Mouse (Mus musculus) right cerebral cortex, postnatal 36 days (tissue): ENCODE results near the gene Mau2.
"Not testable (repeated sequence)": the region's sequence is repeated elsewhere in the genome, so short reads cannot be mapped to it uniquely, and the experiment has no call there.

ENCODE experiments used
- DNase-seq, 2 experiments: peaks; one replicate each; pipeline ENCODE4 v3.0.0; 2022; ENCODE audit warnings: low spot score in 2 of 2, mixed read lengths in 1 of 2

Gene Mau2

DNA sequence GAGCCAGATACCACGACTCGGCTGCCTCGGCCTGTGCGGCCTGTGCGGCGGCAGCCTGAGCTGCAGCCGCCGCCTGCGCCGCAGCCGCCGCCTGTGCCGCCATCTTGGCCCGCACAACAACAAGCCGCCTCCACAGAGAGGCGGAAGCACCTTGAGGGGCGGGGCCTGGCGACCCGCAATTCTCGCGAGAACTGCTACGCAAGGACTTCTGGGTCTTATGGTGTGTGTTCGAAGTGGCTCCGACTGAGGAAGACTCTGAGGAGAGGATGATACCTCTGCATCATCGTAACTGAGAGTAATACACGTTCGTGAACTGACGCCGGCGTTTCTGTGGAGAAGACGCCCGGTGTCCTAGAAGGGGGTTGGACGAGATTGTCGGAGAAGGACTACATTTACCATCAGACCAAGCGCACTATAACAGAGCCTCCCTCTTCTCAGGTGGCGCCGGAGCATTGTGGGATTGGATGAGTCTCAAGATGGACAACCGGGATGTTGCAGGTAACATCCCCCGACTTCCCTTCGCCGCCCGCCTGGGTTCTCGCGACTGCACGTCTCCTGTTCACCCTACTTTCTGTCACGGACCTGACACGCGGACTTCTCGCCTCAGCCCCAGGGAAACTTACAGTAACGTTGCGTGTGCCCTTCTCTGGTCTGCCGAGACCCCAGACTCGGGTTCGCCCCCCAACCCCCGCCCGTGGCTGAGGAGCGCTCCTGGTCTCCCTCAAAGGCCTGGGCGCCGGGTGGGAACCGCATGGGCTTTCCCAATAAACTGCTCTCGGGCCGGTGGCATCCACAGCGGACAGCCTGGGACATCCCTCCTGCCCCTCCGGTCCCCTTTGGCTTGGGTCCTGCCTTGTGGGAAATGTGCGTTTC lies at the start of gene Mau2, which contains the start of gene Sugp1:
Gene Mau2, minus strand, starts transcription at position 152 of the 873 bp plus-strand sequence.
Gene Sugp1, plus strand, starts transcription at position 231 of the 873 bp plus-strand sequence.
- DNase-seq = peak; percentile 89

DNA sequence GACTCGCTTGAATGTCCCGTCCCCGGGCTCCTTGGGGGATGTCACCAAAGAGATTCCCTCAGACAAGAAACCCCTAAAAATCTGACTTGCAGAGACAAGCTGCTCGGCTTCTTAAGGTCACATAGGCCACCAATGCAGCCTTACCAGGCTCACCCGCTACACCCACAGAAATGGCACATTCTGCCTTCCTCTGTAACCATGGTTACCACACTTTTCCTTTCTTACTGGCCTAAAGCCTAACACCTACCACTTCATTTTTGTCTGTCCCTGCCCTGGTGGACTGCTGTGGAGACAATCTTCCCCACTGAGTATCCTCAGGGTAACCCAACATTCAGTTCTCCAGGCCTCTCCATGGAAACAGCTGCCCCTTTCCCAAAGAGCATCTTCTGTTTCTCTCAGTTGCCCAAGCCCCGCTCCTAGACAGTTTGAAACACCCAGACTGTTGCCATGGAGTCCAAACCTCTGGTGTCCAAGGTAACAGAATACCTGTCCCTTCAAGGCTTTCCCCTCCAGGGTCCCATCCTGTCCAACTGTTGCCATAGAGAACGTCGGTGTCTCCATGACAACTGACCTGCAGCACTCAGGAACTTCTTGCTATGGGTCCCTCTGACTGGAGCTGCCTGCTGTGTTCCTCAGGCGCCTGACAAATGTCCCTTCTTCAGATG lies 46.9 kb upstream of the Mau2 start:
- DNase-seq = no peak

DNA sequence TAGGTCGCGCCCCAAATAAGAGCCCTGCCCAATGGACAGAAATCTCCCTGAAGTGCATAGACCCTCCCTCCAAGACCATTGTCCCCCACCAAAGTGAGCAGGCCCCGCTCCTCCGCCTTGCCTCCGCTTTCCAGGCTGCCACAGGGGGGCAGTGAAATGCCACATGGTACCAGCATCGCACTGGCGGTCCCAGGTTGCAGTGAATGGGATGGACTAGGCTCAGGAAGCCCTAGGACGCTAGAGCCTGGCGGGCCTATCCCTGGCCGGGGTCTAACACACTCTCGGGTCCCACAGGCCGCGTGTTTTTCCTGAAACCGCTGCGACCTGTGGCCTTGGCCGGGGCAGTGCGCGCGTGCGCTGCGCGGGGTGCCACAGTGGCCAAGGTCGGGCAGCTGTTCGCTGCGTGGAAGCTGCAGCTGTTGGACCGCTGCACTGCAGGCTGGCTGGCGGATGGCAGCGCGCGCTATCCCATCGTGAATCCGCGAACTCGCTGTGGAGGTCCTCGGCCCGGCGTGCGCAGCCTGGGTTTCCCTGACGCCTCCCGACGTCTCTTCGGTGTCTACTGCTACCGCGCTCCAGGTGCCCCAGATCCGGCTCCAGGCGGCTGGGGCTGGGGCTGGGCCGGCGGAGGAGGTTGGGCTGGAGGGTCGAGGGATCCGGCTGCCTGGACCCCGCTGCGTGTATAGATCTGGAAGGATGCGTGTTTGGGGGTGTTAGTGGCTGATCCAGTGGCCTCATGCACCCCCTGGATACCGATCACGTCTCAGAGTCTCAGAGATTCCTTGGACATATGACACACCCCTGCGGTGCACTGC lies 45.5 kb upstream of the Mau2 start:
- DNase-seq = peak in 1 of 2 experiments; percentile 58

DNA sequence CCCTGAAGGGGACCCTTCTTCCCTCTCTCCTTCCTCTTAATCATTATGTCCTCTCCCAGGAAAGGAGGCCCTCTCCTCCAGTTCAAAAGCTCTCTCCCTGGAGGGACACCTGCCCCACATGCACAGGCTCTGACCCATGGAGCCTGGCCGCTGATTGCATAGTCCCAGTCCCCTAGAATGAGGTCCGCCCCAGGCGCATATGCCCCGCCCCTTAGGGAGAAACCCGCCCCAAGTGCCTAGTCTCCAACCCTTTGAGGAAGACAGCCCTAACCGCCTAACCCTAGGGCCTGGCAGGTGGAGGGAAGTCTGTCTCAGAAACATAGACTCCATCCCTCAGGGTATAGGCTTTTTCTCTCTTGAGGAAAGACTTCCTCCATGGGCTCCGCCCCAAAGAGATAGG lies 44.7 kb upstream of the Mau2 start:
- no peak for DNase-seq

DNA sequence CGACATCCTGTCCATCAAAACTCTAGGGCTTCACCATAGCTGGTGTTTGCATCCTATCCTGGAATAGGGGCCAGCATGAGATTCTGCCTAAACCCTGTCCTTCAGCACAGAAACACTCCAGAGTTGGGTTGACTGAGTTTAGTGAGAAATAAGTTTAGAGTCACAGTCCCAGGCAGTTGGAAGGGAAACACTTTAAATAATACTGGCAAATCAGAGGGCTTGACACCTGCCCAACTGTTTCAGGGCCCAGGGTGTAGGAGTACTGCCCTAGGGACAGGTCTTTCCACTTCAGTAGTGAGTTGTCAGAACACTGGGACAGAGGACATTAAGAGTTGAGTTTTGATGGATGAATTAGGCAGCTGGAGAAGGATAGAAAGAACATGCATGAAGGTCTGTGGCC lies 43.6 kb upstream of the Mau2 start:
- no peak for DNase-seq

DNA sequence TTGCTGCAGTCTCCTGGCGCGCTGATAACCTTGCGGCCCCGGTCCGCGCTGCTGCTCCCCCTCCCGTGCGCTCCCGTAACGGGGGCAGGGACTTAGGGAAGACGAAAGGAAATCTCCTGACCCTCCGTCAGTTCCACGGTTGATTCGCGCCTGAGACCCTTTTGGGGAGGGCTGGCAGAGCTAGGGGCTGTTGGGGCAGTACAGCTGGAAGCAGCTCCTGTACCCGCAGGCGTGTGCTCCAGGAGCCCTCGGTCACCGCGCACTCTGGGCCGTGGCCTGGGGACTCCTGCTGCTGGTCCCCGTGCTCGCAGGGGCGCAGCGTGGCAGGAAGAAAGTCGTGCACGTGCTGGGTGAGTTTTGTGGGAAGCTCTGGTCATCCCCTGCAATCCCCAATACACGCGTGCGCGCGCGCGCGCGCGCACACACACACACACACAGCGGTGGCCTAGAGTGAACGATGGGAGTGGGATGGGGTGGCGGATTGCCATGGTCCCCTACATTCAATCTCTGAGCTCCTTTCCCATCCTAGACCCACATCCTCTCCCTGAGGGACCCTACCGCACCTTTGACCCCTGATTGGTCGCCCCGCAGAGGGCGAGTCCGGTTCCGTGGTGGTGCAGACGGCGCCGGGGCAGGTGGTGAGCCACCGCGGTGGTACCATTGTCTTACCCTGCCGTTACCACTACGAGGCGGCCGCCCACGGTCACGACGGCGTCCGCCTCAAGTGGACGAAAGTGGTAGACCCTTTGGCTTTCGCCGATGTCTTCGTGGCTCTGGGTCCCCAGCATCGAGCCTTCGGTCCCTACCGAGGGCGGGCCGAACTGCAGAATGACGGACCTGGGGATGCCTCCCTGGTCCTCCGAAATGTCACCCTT lies 41.9 kb upstream of the Mau2 start:
- DNase-seq = no peak

DNA sequence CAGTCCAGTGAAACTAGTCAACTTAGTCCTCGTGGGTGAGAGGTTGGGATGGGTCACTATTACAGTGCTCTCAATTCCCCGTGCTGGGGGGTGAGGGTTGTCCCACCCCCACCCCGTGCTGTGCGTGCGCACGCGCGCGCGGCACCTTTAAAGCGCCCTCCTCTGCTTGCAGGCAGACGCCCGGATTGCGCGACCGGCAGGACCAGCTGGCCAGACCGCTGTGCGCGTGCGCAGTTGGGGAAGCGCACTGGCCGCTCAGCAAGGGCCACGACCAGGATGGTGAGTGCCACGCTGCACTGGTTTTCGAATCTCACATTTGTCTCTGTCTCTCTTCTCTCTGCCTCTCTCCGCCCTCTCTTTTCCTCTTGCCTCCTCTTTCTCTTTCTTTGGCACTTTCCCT lies 40.8 kb upstream of the Mau2 start, which contains the start of gene Hapln4:
Gene Hapln4, plus strand, starts transcription at position 173 of the 400 bp plus-strand sequence.
- peak in 1 of 2 experiments; percentile 56 for DNase-seq

DNA sequence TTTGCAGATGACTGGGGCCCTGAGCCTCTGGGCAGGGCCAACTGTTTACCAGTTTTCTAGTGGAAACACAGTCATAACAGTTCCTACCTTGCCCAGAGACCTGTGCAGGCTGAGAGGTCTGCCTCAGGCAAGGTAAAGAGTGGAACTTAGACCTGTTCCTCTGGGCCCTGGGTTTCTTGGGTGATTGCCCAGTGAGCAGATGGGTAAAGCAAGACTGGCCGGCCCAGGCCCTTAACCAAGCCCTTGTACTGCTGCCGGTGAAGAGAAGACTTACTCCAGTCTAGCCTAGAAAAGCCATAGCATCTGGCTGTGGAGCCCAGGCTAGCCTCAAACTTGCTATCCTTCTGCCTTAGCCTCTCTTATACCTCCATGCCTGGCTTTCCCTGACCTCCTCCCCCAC lies 39.4 kb upstream of the Mau2 start:
- no peak for DNase-seq

DNA sequence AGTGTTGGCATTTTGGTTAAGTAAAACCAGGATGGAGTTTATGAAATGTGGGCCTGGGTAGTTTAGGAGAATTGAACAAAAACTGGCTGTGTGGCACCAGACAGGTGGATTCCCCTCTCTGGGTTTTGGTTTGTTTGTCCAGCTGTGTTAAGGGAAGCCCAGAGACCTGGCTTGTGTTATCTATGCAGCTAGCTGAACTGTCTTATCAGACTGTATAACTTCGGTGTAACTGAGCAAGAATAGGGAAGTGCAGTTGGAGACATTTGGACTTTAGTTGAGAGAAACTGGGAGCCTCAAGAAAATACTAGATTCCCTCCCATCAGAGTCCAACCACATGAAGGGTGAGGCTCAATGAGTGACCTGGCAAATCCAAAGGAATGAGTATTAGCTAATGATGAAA lies 31.1 kb upstream of the Mau2 start:
- DNase-seq = no peak

DNA sequence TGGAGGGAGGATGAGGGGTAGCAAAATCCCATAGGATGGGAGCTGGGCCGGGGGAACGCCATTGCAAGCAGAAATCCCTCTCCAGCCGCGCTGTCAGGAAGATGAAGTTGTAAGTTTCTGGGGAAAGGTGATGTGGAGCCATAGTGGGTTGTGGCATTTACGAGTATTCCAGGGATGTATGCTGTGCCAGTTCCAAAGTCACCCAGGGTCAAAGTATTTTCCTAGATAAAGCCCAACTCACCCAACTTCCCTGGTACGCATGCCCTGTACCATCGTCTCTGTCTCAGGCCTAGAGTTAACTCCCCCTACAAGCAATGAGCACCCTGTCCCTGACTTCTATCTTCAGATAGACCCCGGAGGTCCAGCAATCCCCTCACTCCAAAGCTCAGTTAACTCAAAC lies 30.6 kb upstream of the Mau2 start:
- DNase-seq = no peak

DNA sequence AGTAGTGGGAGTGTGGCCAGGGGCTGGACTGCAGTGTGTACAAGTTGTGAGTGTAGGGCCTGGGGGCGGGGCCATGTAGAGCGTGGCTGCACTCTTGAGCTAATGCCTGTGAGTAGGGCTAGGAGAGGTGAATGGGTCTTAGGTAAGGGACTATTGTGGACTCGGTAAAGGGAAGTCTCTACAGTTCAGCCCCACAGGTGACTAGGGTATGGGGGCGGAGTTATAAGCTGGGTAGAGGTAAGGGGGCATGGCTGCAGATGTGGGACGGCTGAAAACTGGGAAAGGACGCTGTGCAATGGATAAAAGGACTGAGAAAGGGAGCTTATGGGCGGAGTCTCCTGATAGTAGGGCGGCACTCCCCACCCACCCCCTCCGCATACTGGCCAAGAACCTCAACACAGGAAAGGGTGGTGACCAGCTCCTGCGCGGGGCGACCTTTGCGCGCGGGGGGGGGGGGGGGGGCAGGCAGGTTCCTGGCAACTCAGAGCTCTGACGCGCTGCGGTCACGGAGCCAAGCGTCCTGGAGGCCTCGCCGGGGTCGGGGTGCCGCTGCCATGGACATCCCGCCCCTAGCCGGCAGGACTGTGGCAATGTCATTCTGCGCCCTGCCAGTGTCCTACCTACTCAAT lies 30.0 kb upstream of the Mau2 start, which contains the start of gene Tm6sf2:
Gene Tm6sf2, plus strand, starts transcription at position 484 of the 629 bp plus-strand sequence.
- no peak for DNase-seq

DNA sequence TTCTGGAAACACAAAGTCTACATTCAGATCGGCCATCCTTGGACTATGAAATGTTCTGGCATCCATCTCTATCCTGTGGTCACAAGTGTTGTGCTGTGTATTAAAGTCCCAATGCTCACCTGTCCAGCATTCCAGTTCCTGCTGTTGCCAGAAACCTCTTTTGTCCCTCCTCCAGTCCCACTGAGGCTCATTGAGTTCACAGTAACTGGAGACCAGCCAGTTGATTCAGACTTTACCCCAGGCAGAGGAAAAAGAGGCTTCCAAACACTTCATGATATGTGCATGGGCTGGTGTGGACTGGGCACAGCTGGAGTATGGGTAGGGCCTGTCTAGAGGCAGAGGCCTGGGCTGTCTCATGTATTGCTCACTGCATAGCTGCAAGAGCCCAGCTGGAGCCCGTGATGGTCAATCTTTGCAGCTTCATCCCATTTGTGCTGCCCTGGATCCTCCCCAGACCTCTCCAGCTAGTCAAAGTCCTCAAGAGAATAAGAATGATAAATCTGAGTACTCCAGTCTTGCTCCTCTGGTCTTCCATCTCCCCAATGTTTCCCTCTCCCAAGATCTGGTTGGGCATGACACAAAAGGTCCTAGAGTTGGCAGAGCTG lies 29.4 kb upstream of the Mau2 start:
- no peak for DNase-seq

DNA sequence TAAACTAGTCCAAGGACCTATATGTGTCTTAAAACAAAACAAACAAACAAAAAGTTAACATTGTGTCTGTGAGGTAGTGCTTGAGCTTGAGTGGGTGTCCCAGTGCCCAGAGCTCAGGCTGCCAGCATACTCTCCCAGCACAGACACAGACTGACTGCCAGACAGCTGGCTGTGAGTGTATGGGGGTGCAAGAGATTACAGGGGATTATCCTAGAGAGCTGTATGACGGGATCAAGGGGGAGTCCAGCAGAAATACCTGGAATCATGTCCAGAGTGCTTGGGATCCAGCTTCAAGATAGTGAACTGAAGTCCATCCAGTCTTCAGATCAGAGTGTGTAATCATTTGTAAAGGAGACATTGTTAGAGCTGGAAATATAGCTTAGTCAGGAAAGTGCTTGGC lies 15.2 kb upstream of the Mau2 start:
- DNase-seq = no peak

DNA sequence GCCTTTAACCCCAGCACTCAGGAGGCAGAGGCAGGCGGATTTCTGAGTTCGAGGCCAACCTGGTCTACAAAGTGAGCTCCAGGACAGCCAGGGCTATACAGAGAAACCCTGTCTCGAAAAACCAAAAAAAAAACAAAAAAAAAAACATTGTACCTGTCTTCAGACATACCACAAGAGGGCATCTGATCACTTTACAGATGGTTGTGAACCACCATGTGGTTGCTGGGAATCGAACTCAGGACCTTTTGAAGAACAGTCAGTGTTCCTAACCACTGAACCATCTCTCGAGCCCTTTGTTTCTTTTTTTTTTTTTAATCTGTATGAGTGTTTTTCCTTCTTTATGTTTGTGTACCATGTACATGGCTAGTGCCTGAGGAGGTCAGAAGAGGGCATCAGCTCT lies 7.9 kb upstream of the Mau2 start:
- not testable (repeated sequence) for DNase-seq

DNA sequence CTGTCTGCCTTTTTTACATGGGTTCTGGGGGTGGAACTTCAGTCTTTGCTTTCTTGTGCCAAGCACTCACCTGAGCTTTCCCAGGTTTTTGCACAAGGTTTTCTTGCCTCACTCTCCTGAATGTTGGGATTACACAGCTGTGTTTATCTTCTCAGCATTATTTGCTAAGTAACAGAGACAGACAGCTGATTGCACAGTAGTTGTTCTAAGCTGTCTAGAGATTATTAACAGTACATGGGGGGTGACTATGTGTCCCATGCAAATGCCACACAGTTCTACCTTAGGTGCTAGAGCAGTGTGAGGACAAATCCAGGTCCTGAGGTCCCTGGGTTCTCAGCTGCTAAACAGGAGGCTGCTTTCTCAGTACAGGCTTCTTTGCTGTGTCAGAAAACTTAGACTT lies 7.1 kb upstream of the Mau2 start:
- DNase-seq = no peak

DNA sequence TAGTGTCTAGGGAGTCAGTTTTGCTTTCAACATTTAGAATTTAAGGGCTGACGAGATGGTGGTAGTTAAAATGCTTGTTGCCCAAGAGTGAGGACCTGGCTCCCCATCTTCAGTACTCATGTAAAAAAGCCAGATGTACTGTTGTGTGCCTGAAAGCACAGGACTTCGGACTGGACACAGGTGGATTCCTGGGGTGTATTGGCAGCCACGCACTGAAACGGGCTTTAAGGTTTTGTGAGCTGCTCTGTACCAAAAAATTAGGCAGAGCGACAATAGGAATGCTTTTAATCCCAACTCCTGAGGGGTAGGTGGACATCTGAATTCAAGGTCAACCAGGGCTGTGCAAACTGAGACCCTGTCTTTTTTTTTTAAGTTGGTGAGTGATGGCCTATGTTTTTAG lies 1.5 kb upstream of the Mau2 start:
- DNase-seq = no peak

DNA sequence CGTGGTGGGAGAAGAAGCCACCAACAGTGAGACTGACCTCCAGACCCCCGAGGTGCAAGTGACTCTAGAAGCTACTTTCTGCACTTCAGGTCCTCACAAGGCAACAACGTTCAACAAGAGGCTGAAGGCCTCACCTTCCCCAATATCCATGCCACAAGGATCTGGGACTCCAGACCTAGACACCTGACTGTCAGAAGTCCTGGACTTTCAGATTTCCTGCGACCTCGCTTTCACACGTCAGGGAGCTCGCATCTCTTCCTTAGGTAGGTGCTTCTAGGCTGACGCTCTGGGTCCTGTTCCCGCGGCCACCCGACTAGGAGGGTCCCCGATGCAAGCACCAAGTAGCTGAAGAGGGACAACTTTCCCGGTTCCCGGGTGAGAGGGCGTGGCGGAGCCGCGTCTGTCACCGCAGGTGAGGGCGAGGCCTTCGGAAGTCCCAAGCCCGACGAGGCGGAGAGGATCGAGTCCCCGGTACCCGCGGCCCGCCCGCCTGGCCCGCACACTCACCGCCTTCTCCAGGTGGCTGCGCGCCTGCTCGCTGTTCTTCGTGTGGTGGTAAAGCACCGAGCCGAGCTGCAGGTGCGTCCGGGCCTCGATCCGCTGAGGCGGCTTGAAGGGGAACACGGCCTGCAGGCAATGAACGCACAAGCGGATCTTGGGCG lies 518 bp downstream of the Mau2 start:
- peak in 1 of 2 experiments; percentile 28 for DNase-seq

DNA sequence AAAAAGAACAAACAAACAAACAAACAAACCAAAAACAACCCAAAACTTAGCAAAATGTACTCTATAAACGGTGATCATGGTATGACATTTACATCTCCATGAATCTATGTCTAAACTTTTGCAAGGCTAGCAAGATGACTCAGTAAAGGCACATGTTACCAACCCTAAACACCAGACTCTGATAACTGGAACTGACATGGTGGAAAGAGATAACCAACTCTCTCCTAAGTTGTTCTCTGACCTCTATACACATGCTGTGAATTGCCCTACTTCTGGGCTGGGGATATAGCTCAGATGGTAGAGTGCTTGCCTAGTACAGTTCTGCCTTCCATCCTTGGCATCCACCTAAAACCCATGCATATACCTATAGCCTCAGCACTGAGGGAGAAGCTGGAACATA lies 4.5 kb downstream of the Mau2 start:
- no peak for DNase-seq

DNA sequence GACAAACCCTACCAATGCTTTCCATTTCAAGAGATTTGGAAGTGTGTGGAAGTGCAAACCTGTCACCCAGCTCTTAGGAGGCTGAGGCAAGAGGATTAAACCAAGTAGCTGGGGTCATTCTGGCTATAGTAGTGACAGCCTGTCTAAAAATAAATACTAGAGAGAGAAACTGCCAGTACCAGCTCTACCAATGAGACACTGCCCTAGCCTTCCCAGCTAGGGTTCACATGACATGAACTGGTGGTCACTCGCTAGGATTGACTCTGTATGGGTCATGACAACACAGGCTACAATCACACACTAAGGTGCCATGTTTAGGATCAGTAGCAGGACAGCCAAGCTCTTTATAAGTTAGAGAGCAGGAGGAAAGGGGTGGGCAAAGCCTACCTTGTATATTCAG lies 12.3 kb downstream of the Mau2 start:
- no peak for DNase-seq

DNA sequence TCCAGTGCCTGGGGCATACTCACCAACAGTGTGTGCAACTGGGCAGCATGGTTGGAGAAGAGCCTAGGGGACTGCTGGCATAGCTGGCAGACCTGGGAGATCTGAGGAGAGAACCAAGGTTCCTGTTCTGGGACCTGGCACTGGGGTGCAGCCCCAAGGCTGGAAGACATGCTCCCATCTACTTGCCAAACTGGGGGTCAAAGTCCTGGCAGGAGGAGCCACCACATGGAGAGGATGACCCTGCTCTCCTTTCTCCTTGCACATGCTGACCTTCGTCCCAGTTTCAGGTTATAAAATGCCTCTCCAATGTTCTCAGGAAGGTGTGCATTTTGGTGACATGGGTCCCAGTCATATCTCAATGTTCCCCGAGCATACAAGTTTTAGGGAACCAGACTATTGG lies 16.4 kb downstream of the Mau2 start:
- DNase-seq = no peak
